Mouse (Mus musculus) forelimb bud, embryonic 11.5 days (tissue): ENCODE measurements at regions not wholly inside any gene's neighbourhood (a gene's known extent, or its start where the extent isn't known, plus 50 kb on each side); places are given as distances from the start of the nearest gene placed in this dataset.

Experiments
- DNase-seq: peaks from one replicate; pipeline ENCODE4 v3.0.0-alpha.2; 2012; ENCODE audit warnings: low read depth, low spot score

GRCm38 (mm10) chr15:57543985-57544384 lies 66.6 kb upstream of the Slc22a22 start:
- no peak for DNase-seq

- DNase-seq: no peak
Measured at GRCm38 (mm10) chr15:57542630-57543029, 65.2 kb upstream of the Slc22a22 start.

GRCm38 (mm10) chr15:57535514-57535913 lies 58.1 kb upstream of the Slc22a22 start:
- DNase-seq: no peak
